Mouse (Mus musculus) CH12.LX (cell line): ENCODE data around the gene Zfp248. TPM values are rescaled to one million over a fixed set of nuclear protein-coding genes. Genes with fewer than 3 reads are reported as not detected.
A peak's percentile ranks its signal among the peaks of the same experiment; 100 is the strongest.

ENCODE experiments used
- DNase-seq: peaks from one replicate; pipeline ENCODE4 v3.0.0-alpha.2; 2013; ENCODE audit errors: extremely low read depth
- H3K27ac ChIP-seq: 2 replicates; pipeline ENCODE4 v1.5.1; 2012; ENCODE audit warnings: low read depth, mild to moderate bottlenecking, control low read depth, moderate library complexity; ENCODE audit not compliant: insufficient read depth
- H3K27me3 ChIP-seq: replicated peaks from 2 replicates; pipeline ENCODE3; 2012; ENCODE audit warnings: inconsistent platforms
- H3K36me3 ChIP-seq, 2 experiments: replicated peaks in 1 of 2; 2 replicates each; pipeline versions ENCODE3 to v1.6.1; 2012; ENCODE audit warnings: inconsistent platforms in 1 of 2, low read length in 1 of 2, mild to moderate bottlenecking in 1 of 2, mixed read lengths in 1 of 2, moderate library complexity in 1 of 2; ENCODE audit not compliant: control insufficient read depth in 1 of 2, insufficient read depth in 1 of 2
- H3K4me1 ChIP-seq, 2 experiments: 2 replicates each; pipeline ENCODE4 v1.6.1; 2012; ENCODE audit warnings: inconsistent platforms in 1 of 2, moderate library complexity in 1 of 2; ENCODE audit not compliant: insufficient read depth in 2 of 2, control insufficient read depth in 1 of 2
- H3K4me2 ChIP-seq: 2 replicates; pipeline ENCODE4 v1.6.1; 2012; ENCODE audit warnings: low read depth, mild to moderate bottlenecking, control low read depth; ENCODE audit not compliant: poor library complexity, insufficient read depth, severe bottlenecking
- H3K4me3 ChIP-seq, 3 experiments: fragments of 150-350 bp in 1 of 3; sonication (generic) in 1 of 3; replicated peaks in 1 of 3; 2 replicates each; pipeline versions ENCODE3 to v1.5.1; 2011 to 2012; ENCODE audit warnings: low read depth in 2 of 3, low read length in 2 of 3, mild to moderate bottlenecking in 2 of 3, moderate library complexity in 2 of 3, control low read depth in 1 of 3, improper control_type of control experiment in 1 of 3, inconsistent platforms in 1 of 3, mixed read lengths in 1 of 3; ENCODE audit not compliant: poor library complexity in 1 of 3
- H3K79me2 ChIP-seq: replicated peaks from 2 replicates; pipeline ENCODE4 v1.6.1; 2012; ENCODE audit warnings: mild to moderate bottlenecking, moderate library complexity; ENCODE audit not compliant: control insufficient read depth, poor library complexity, insufficient read depth, severe bottlenecking; ENCODE audit errors: extremely low read depth
- H3K9ac ChIP-seq: 2 replicates; pipeline ENCODE4 v1.6.1; 2012; ENCODE audit warnings: low read depth, mild to moderate bottlenecking, control low read depth, moderate library complexity; ENCODE audit not compliant: insufficient read depth
- H3K9me3 ChIP-seq: replicated peaks from 2 replicates; pipeline ENCODE3; 2012; ENCODE audit warnings: low read length, inconsistent platforms, mixed read lengths
- CHD1 ChIP-seq: IDR thresholded peaks from 2 replicates; pipeline ENCODE4 v1.6.1; 2012; ENCODE audit warnings: low read depth, low read length, improper control_type of control experiment, inconsistent platforms
- CHD2 ChIP-seq: IDR thresholded peaks from 2 replicates; pipeline ENCODE4 v1.6.1; 2011; ENCODE audit warnings: low read length, improper control_type of control experiment
- CTCF ChIP-seq, 2 experiments: IDR thresholded peaks in 1 of 2; conservative IDR thresholded peaks in 1 of 2; 2 replicates each; pipeline ENCODE4 v1.5.1; 2011 to 2012; ENCODE audit warnings: low read depth in 2 of 2, low read length in 2 of 2, improper control_type of control experiment in 1 of 2, inconsistent platforms in 1 of 2, mild to moderate bottlenecking in 1 of 2, moderate library complexity in 1 of 2
- ELF1 ChIP-seq: IDR thresholded peaks from 2 replicates; pipeline ENCODE4 v1.6.1; 2014; ENCODE audit warnings: low read depth, mild to moderate bottlenecking, inconsistent platforms, low read length, improper control_type of control experiment
- JUND ChIP-seq: conservative IDR thresholded peaks from 2 replicates; pipeline ENCODE4 v1.6.1; 2011; ENCODE audit warnings: low read depth, low read length, improper control_type of control experiment
- KAT2A ChIP-seq: IDR thresholded peaks from 2 replicates; pipeline ENCODE4 v1.6.1; 2012; ENCODE audit warnings: low read length, improper control_type of control experiment, inconsistent platforms; ENCODE audit not compliant: insufficient replicate concordance
- MAFK ChIP-seq: IDR thresholded peaks from 2 replicates; pipeline ENCODE4 v1.6.1; 2011; ENCODE audit warnings: low read length, improper control_type of control experiment; ENCODE audit not compliant: insufficient replicate concordance
- MAX ChIP-seq: IDR thresholded peaks from 2 replicates; pipeline ENCODE4 v1.6.1; 2011; ENCODE audit warnings: low read length, improper control_type of control experiment
- NELFE ChIP-seq: IDR thresholded peaks from 2 replicates; pipeline ENCODE4 v1.6.1; 2011; ENCODE audit warnings: low read depth, low read length, improper control_type of control experiment
- NRF1 ChIP-seq: IDR thresholded peaks from 2 replicates; pipeline ENCODE4 v1.6.1; 2014; ENCODE audit warnings: low read depth, mild to moderate bottlenecking, inconsistent platforms, low read length, improper control_type of control experiment, moderate library complexity
- PAX5 ChIP-seq: IDR thresholded peaks from 2 replicates; pipeline ENCODE4 v1.6.1; 2012; ENCODE audit warnings: low read length, inconsistent platforms, mixed read lengths
- POLR2AphosphoS2 ChIP-seq: IDR thresholded peaks from 2 replicates; pipeline ENCODE4 v1.6.1; 2011; ENCODE audit warnings: low read depth, low read length, improper control_type of control experiment
- RAD21 ChIP-seq: IDR thresholded peaks from 2 replicates; pipeline ENCODE4 v1.6.1; 2011; ENCODE audit warnings: low read depth, mild to moderate bottlenecking, low read length, improper control_type of control experiment, moderate library complexity
- SIN3A ChIP-seq: IDR thresholded peaks from 2 replicates; pipeline ENCODE4 v1.6.1; 2012; ENCODE audit warnings: low read length, improper control_type of control experiment, inconsistent platforms
- UBTF ChIP-seq: IDR thresholded peaks from 2 replicates; pipeline ENCODE4 v1.6.1; 2012; ENCODE audit warnings: low read depth, mild to moderate bottlenecking, inconsistent platforms, low read length, improper control_type of control experiment, moderate library complexity
- ZC3H11A ChIP-seq: IDR thresholded peaks from 2 replicates; pipeline ENCODE4 v1.6.1; 2012; ENCODE audit warnings: low read depth, mild to moderate bottlenecking, inconsistent platforms, low read length, improper control_type of control experiment
- dilution Hi-C: fragments of 300-500 bp; cut with MboI; formaldehyde crosslinking; loops from 2 replicates; pipeline ENCODE4 v1.14.3; 2020; ENCODE audit warnings: low sequenced_read_pairs; ENCODE audit not compliant: extremely low pct_unique_long_range_greater_than_20kb, extremely low pct_ligation_motif_present
- in situ Hi-C: fragments of 300-500 bp; cut with MboI; formaldehyde crosslinking; loops from 3 replicates; pipeline ENCODE4 v1.14.3; 2019; ENCODE audit warnings: low sequenced_read_pairs, low pct_ligation_motif_present, low pct_unique_long_range_greater_than_20kb, mixed read lengths
- polyA plus RNA-seq: library from polyadenylated mRNA; unstranded; fragments of >175 nt; gene quantifications from 2 replicates; pipeline ENCODE4 v1.2.1, GENCODE M21; 2012; ENCODE audit warnings: low read depth; ENCODE audit not compliant: insufficient read length
- total RNA-seq, 2 experiments: library from RNA; depleted of rRNA; stranded (reverse); fragments of 300-350 nt in 1 of 2; fragments of >200 nt in 1 of 2; gene quantifications; 2 replicates each; pipeline ENCODE4 v1.2.3; 2012 to 2014

Gene Zfp248
- total and polyA plus RNA-seq, 3 experiments: 3.1 to 4.2 (median 3.7) TPM

- no peaks in the 10 kb centered on the region for H3K27me3 ChIP-seq
- no peak for TF ChIP-seq JUND
- TF ChIP-seq MAFK: peak; percentile 98
- TF ChIP-seq, all 38 proteins: peak for 1
- H3K79me2 ChIP-seq: no peaks in the 10 kb centered on the region
- no peaks in the 10 kb centered on the region for H3K9me3 ChIP-seq
- H3K4me3 ChIP-seq: no peak overlapping the region
- no peak overlapping the region for H3K9ac ChIP-seq
- no peak overlapping the region for H3K4me2 ChIP-seq
- no peak overlapping the region for H3K27ac ChIP-seq
- no peak for DNase-seq
- in situ Hi-C loops: no loop called here
- dilution Hi-C loops: no loop called here
- H3K36me3 ChIP-seq: no peaks in the 10 kb centered on the region
- no peaks in the 10 kb centered on the region for H3K4me1 ChIP-seq
Measured at GRCm38 (mm10) chr6:118462069-118462705, 6.9 kb upstream of the Zfp248 start.

GRCm38 (mm10) chr6:118457726-118458125 lies 2.4 kb upstream of the Zfp248 start:
- Histone ChIP-seq H3K36me3 (peaks cover 0 to 2% of the 10 kb centered on the region in 2 experiments), H3K79me2 (no peaks in the 10 kb centered on the region), H3K4me3 (no peak overlapping the region), H3K9ac (no peak overlapping the region), H3K4me1 (peaks cover 4 to 15% of the 10 kb centered on the region in 2 experiments; a peak in 3 of 4 replicates), H3K27me3 (no peaks in the 10 kb centered on the region), H3K9me3 (no peaks in the 10 kb centered on the region), H3K4me2 (no peak overlapping the region), H3K27ac (no peak overlapping the region)
- no peak for TF ChIP-seq RAD21
- TF ChIP-seq CHD1: no peak
- no peak for TF ChIP-seq SIN3A
- no peak for TF ChIP-seq ELF1
- no peak for TF ChIP-seq JUND
- TF ChIP-seq MAX: no peak
- TF ChIP-seq KAT2A: no peak
- no peak for TF ChIP-seq NRF1
- no peak for TF ChIP-seq UBTF
- TF ChIP-seq CHD2: no peak
- no peak for TF ChIP-seq CTCF (conservative IDR thresholded peaks at IDR 0.05 in 1 of 2, IDR thresholded peaks at IDR 0.05 in 1 of 2; ENCODE audit: low read depth in 2 of 2, low read length in 2 of 2)
- TF ChIP-seq NELFE: no peak
- TF ChIP-seq ZC3H11A: no peak
- in situ Hi-C loops: no loop called here
- dilution Hi-C loops: no loop called here
- no peak for DNase-seq

- DNase-seq: peak; percentile 7
- H3K4me3 ChIP-seq: peak overlapping the region; percentile 81 to 89 (median 86)
- no peaks in the 10 kb centered on the region for H3K9me3 ChIP-seq
- peak overlapping the region; percentile 70; the same call in 1 of the 2 replicates for H3K9ac ChIP-seq
- H3K4me2 ChIP-seq: peak overlapping the region; percentile 30
- no peaks in the 10 kb centered on the region for H3K27me3 ChIP-seq
- H3K4me1 ChIP-seq: peaks cover 4 to 23% of the 10 kb centered on the region in 2 experiments; a peak in 3 of 4 replicates
- no peak overlapping the region for H3K27ac ChIP-seq
- H3K36me3 ChIP-seq: peaks cover 0 to 10% of the 10 kb centered on the region in 2 experiments
- in situ Hi-C loops: no loop called here
- TF ChIP-seq CHD2 (no peak), POLR2AphosphoS2 (no peak), PAX5 (no peak), KAT2A (no peak)
- no peaks in the 10 kb centered on the region for H3K79me2 ChIP-seq
- dilution Hi-C loops: no loop called here
Measured at GRCm38 (mm10) chr6:118454452-118454851, 876 bp downstream of the Zfp248 start.
